Mouse (Mus musculus) kidney, adult 9 months (tissue): ENCODE measurements at regions not wholly inside any gene's neighbourhood (a gene's known extent, or its start where the extent isn't known, plus 50 kb on each side); places are given as distances from the start of the nearest gene placed in this dataset.
"Not testable (repeated sequence)": the region's sequence is repeated elsewhere in the genome, so short reads cannot be mapped to it uniquely, and the experiment has no call there.

ENCODE experiments used
- DNase-seq: peaks from one replicate; pipeline ENCODE4 v3.0.0; 2022

DNA sequence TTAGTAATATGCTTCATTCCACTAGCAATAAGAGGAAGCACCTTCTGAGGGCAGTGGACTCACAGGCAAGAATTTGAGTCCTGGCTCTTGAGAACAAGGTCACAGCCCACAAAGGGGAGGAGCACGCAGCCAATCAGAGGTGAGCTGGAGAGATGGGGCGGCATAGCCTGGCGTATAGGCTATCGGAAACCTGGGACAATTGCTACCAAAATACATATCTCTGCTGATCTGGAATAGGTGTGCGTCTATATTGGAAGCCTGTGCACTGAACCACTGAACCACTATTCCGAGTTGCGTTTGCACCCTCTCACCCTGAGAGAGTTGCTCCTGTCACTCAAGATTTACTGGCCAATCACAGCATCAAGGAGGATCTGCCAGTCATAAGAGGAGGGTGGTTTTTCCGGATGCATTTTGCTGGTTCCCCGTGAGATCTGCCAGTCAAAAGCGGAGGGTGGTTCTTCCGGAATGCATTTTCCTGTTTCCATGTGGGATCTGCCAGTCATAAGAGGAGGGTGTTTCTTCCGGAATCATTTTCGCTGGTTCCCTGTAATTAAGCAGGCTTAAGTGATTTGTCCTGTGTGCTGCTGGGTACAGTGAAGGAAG, 80.1 kb upstream of the Riok2 start:
- DNase-seq = peak; percentile 98

DNA sequence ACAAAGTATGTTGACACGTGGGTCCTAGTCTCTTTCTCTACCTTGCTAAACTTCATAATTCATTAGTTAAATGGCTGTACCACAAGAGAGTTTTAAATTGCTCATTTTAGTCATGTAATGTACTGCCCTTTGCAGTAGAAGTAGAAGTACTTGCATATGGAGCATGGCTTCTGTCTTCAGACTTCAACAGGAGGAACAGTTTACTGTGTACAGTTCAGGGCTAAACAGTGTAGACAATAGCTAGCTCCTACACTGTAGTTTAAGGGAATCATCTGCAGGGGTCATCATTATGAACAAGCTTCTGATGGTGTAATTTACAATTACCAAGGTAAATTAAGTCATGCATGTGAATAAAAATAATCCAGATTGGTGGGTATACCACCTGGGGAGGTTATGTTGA, 79.1 kb upstream of the Riok2 start:
- DNase-seq = not testable (repeated sequence)

DNA sequence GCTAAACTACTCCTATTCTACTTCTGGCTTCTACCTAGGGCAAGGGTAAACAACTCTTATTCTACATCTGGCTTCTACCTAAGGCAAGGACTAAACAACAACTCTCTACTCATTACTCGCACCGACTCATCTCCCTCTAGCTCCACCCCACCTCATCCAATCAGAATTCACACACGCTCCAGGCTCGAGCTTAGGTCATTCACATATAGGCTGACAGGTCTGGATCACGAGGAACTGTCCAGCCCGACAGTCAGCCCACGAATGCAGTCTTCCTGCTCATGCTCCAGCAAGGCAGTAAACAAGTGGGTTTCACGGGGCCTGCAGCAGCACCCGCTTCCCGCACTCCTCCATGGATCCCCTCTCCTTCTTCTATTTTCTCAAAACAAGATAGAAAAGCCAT, 70.6 kb upstream of the Riok2 start:
- DNase-seq = not testable (repeated sequence)
